Mouse (Mus musculus) thymus, postnatal 14 days (tissue): Measurements from ENCODE around the gene Abi3.

ENCODE experiments used
- DNase-seq: peaks from one replicate; pipeline ENCODE4 v3.0.0; 2021

Abi3 gene

DNA sequence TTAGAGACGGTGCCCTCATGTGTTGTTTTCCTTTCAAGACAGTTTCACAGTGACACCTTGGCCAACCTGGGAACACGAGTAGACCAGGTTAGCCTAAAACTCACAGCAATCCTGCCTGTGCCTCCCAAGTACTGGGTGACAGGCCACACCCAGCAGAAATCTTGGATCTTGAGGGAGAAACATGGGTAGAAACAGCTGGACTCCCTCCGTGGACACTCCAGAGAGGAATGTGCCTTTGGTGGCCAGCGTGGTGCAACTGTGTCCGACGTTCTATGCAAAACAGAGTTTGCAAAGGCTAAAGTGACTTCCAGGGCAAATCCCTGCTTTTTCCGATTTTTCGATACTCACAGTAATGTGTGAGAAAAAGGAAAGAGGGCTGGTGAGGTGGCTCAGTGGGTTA lies 61.8 kb downstream of the Abi3 start:
- DNase-seq = no peak
